Mouse (Mus musculus) adrenal gland, postnatal 14 days (tissue): ENCODE measurements around the gene Ctnnbl1. TPM values are rescaled to one million over a fixed set of nuclear protein-coding genes. Genes with fewer than 3 reads are reported as not detected.

ENCODE experiments used
- DNase-seq: peaks from one replicate; pipeline ENCODE4 v3.0.0; 2021; ENCODE audit warnings: mixed read lengths
- total RNA-seq: library from RNA; stranded (reverse); gene quantifications from 2 replicates; pipeline ENCODE4 v1.2.3, GENCODE M21; 2021

Ctnnbl1 gene
- total RNA-seq, 1 experiment from 2014 or later: 18.4 TPM

- DNase-seq: no peak
Measured at GRCm38 (mm10) chr2:157877967-157878366, 140.8 kb downstream of the Ctnnbl1 start.

GRCm38 (mm10) chr2:157881939-157882338 lies 144.7 kb downstream of the Ctnnbl1 start:
- no peak for DNase-seq

- DNase-seq: no peak
Measured at GRCm38 (mm10) chr2:157887275-157888025, 150.2 kb downstream of the Ctnnbl1 start.

- DNase-seq: no peak
Measured at GRCm38 (mm10) chr2:157891166-157891565, 154.0 kb downstream of the Ctnnbl1 start.

- peak; percentile 68 for DNase-seq
Measured at GRCm38 (mm10) chr2:157897131-157897530, 159.9 kb downstream of the Ctnnbl1 start.

- peak; percentile 91 for DNase-seq
Measured at GRCm38 (mm10) chr2:157913204-157913636, 176.0 kb downstream of the Ctnnbl1 start.

- no peak for DNase-seq
Measured at GRCm38 (mm10) chr2:157913705-157914104, 176.5 kb downstream of the Ctnnbl1 start.

- DNase-seq: peak; percentile 53
Measured at GRCm38 (mm10) chr2:157914105-157914764, 177.0 kb downstream of the Ctnnbl1 start, which contains the start of gene Vstm2l. Vstm2l (plus strand) TSS chr2:157914653.

GRCm38 (mm10) chr2:157914889-157915517 lies 177.8 kb downstream of the Ctnnbl1 start:
- no peak for DNase-seq

GRCm38 (mm10) chr2:157918529-157918928 lies 181.3 kb downstream of the Ctnnbl1 start:
- DNase-seq: no peak

- no peak for DNase-seq
Measured at GRCm38 (mm10) chr2:157921551-157921950, 184.3 kb downstream of the Ctnnbl1 start.

GRCm38 (mm10) chr2:157923406-157923805 lies 186.2 kb downstream of the Ctnnbl1 start:
- no peak for DNase-seq

GRCm38 (mm10) chr2:157924504-157924903 lies 187.3 kb downstream of the Ctnnbl1 start:
- DNase-seq: no peak

GRCm38 (mm10) chr2:157926502-157926901 lies 189.3 kb downstream of the Ctnnbl1 start:
- no peak for DNase-seq

- no peak for DNase-seq
Measured at GRCm38 (mm10) chr2:157926927-157927326, 189.7 kb downstream of the Ctnnbl1 start.

GRCm38 (mm10) chr2:157927397-157927796 lies 190.2 kb downstream of the Ctnnbl1 start:
- DNase-seq: no peak

- DNase-seq: no peak
Measured at GRCm38 (mm10) chr2:157927815-157928214, 190.6 kb downstream of the Ctnnbl1 start.

- DNase-seq: no peak
Measured at GRCm38 (mm10) chr2:157932655-157933054, 195.5 kb downstream of the Ctnnbl1 start.

- no peak for DNase-seq
Measured at GRCm38 (mm10) chr2:157935444-157936171, 198.4 kb downstream of the Ctnnbl1 start.

- DNase-seq: no peak
Measured at GRCm38 (mm10) chr2:157936676-157937075, 199.5 kb downstream of the Ctnnbl1 start.

GRCm38 (mm10) chr2:157940586-157941185 lies 203.5 kb downstream of the Ctnnbl1 start:
- peak; percentile 17 for DNase-seq
